In genomic region chr11:59369848-59370247, GRCm38 (mm10) we compare ENCODE assay signal across 45 mouse cellular contexts. TPM values are rescaled to one million over a fixed set of nuclear protein-coding genes. Genes with fewer than 3 reads are reported as not detected.
"Had no signal": no experiment of that assay in that cellular context is flagged by ENCODE, and none has a peak within 500 bp of the region (broad histone marks: within the 10 kb centered on the region; RNA-seq: fewer than 3 reads in every experiment).

No protein-coding gene starts in this region.

- H3K4me3 ChIP-seq: left cerebral cortex, adult 2 months; limb, embryonic 10.5 days; limb, embryonic 12.5 days; limb, embryonic 13.5 days; limb, embryonic 15.5 days; liver, embryonic 12.5 days; liver, embryonic 13.5 days; liver, embryonic 15.5 days; lung, embryonic 15.5 days; megakaryocyte, embryonic 14.5 days; midbrain, embryonic 10.5 days; midbrain, embryonic 12.5 days; midbrain, embryonic 13.5 days; midbrain, embryonic 15.5 days; myocyte; neural tube, embryonic 12.5 days had no signal

- ATAC-seq: liver, embryonic 12.5 days; liver, postnatal 0 days; lung, postnatal 0 days; midbrain, embryonic 13.5 days; midbrain, embryonic 15.5 days; midbrain, embryonic 16.5 days had no signal

- H3K4me2 ChIP-seq: limb, embryonic 12.5 days; limb, embryonic 13.5 days; limb, embryonic 15.5 days; liver, embryonic 11.5 days; liver, embryonic 12.5 days; liver, embryonic 13.5 days; liver, embryonic 15.5 days; lung, embryonic 14.5 days; lung, embryonic 15.5 days; midbrain, embryonic 11.5 days; midbrain, embryonic 12.5 days; midbrain, embryonic 13.5 days; midbrain, embryonic 15.5 days; neural tube, embryonic 12.5 days had no signal

- DNase-seq: left cerebral cortex, postnatal 4 days; liver; liver, embryonic 13.5 days; liver, postnatal 0 days; lung, adult 18-20 months; lung, adult 2 months; lung, embryonic 14.5 days; lung, postnatal 10 days; lung, postnatal 14 days; lung, postnatal 36 days; lung, postnatal 4 days; midbrain, embryonic 14.5 days had no signal

- H3K9ac ChIP-seq: limb, embryonic 12.5 days; limb, embryonic 13.5 days; limb, embryonic 15.5 days; liver, embryonic 12.5 days; liver, embryonic 13.5 days; liver, embryonic 14.5 days; liver, embryonic 15.5 days; liver, postnatal 0 days; lung, embryonic 14.5 days; lung, embryonic 15.5 days; midbrain, embryonic 12.5 days; midbrain, embryonic 13.5 days; midbrain, embryonic 15.5 days; neural tube, embryonic 12.5 days had no signal

- H3K27me3 ChIP-seq: limb, embryonic 12.5 days; liver, embryonic 15.5 days; lung, embryonic 15.5 days; midbrain, embryonic 12.5 days; midbrain, embryonic 13.5 days; midbrain, embryonic 15.5 days; neural tube, embryonic 12.5 days had no signal

- H3K9me3 ChIP-seq: limb, embryonic 10.5 days; limb, embryonic 12.5 days; limb, embryonic 13.5 days; limb, embryonic 15.5 days; liver, embryonic 12.5 days; liver, embryonic 13.5 days; liver, embryonic 15.5 days; lung, embryonic 15.5 days; megakaryocyte, embryonic 14.5 days; midbrain, embryonic 10.5 days; midbrain, embryonic 12.5 days; midbrain, embryonic 13.5 days; midbrain, embryonic 15.5 days; neural tube, embryonic 12.5 days had no signal

- H3K4me1 ChIP-seq: liver, embryonic 12.5 days; liver, embryonic 13.5 days; liver, embryonic 15.5 days; midbrain, embryonic 10.5 days had no signal

- H3K27ac ChIP-seq: left cerebral cortex, adult 2 months; limb, embryonic 10.5 days; limb, embryonic 12.5 days; limb, embryonic 13.5 days; limb, embryonic 15.5 days; liver, embryonic 12.5 days; liver, embryonic 13.5 days; liver, embryonic 14.5 days; liver, embryonic 15.5 days; lung, embryonic 15.5 days; macrophage; midbrain, embryonic 10.5 days; midbrain, embryonic 12.5 days; midbrain, embryonic 13.5 days; midbrain, embryonic 15.5 days; neural tube, embryonic 12.5 days had no signal

- H3K36me3 ChIP-seq: limb, embryonic 10.5 days; limb, embryonic 12.5 days; limb, embryonic 13.5 days; limb, embryonic 15.5 days; liver, embryonic 12.5 days; liver, embryonic 13.5 days; liver, embryonic 15.5 days; lung, embryonic 15.5 days; midbrain, embryonic 10.5 days; midbrain, embryonic 12.5 days; midbrain, embryonic 13.5 days; midbrain, embryonic 15.5 days; neural tube, embryonic 12.5 days had no signal

RNA-seq across cellular contexts. Expression of gene Prss38, which starts 5.6 kb away (rescaled TPM):
- total RNA-seq: left cerebral cortex, adult 2 months; left cerebral cortex, adult 8-10 months; left cerebral cortex, postnatal 14 days; left cerebral cortex, postnatal 25 days; left cerebral cortex, postnatal 4 days; liver, adult 2 months; megakaryocyte, adult 5-6 weeks; megakaryocyte-erythroid progenitor cell, adult 5-6 weeks; midbrain, postnatal 0 days; monocyte, adult 5-6 weeks had no signal
- polyA plus RNA-seq: limb, embryonic 10.5 days; limb, embryonic 11.5 days; liver, adult 2 months; liver, embryonic 11.5 days; liver, embryonic 12.5 days; liver, embryonic 13.5 days; liver, embryonic 14.5 days; liver, embryonic 15.5 days; liver, embryonic 16.5 days; liver, postnatal 0 days; lung, adult 2 months; lung, embryonic 14.5 days; lung, embryonic 15.5 days; lung, embryonic 16.5 days; lung, postnatal 0 days; midbrain, embryonic 10.5 days; midbrain, embryonic 11.5 days; midbrain, embryonic 13.5 days; midbrain, embryonic 16.5 days; midbrain, postnatal 0 days; myocyte; neural tube, embryonic 11.5 days; neural tube, embryonic 12.5 days had no signal
